Mouse (Mus musculus) G1E-ER4 (cell line): ENCODE measurements around the gene Cope. TPM values are rescaled to one million over a fixed set of nuclear protein-coding genes. Genes with fewer than 3 reads are reported as not detected.

ENCODE experiments used
- GATA1 ChIP-seq: IDR thresholded peaks from one replicate; pipeline ENCODE4 v1.8.0; 2012; ENCODE audit warnings: low read length, inconsistent platforms
- polyA plus RNA-seq: library from polyadenylated mRNA; stranded (reverse); fragments of >175 nt; gene quantifications from 2 replicates; pipeline ENCODE4 v1.2.3, GENCODE M21; 2012

Cope gene
- polyA plus RNA-seq, 1 experiment = 375 TPM

DNA sequence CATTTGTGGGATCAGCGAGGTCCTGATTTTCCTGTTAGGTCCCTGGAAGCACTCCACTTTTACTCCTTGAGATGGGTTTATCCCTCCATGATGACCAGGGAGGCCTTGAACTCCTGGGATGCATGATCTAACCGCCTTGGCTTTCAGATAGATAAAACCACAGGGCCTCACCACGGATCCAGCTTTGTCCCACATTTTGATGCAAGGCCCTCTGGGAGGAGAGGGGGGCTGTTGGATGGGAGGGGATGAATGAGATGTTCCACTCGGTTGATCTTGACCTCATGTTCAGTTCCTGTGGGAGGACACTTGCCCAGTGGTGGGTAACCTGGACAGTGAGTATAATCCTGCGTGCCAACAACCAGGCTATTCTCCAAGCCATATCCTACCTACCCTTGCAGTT, 17.9 kb upstream of the Cope start:
- TF ChIP-seq GATA1 = no peak

GRCm38 (mm10) chr8:70285304-70285703, 17.0 kb upstream of the Cope start:
- no peak for TF ChIP-seq GATA1

DNA sequence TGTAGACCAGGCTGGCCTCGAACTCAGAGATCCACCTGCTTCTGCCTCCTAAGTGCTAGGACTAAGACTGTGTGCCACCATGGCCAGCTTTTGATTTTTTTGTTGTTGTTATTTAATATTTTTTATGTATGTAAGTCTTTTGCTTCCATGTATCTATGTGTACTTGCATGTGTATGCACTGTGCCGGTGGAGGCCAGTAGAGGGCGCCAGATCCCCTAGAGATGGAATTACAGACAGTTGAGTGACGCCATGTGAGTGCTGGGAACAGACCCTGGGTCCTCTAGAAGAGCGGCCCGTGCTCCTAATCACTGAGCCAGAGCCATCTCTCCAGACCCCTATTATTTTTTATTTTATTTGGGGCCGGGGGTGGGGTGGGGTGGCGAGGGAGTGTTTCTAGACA, 15.6 kb upstream of the Cope start:
- no peak for TF ChIP-seq GATA1

GRCm38 (mm10) chr8:70293988-70294405, 8.3 kb upstream of the Cope start:
- no peak for TF ChIP-seq GATA1

DNA sequence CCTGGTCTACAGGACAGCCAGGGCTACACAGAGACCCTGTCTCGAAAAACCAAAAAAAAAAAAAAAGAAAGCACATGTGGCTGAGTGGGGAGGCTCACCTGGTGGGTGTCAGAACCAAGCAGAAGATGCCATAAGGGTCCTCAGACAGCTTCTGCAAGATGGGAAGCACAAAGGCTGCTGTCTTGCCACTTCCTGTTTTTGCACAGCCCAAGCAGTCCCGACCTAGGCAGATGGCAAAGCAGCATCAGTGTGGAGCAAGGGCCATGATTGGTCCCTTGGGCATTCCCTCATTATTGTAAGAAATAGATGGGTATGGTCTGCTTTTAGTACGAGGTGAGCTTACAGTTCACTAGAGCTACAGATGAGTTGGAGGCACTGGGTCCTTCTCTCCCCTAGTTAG, 1.4 kb upstream of the Cope start:
- no peak for TF ChIP-seq GATA1

GRCm38 (mm10) chr8:70302901-70303300, 583 bp downstream of the Cope start:
- TF ChIP-seq GATA1 = no peak

DNA sequence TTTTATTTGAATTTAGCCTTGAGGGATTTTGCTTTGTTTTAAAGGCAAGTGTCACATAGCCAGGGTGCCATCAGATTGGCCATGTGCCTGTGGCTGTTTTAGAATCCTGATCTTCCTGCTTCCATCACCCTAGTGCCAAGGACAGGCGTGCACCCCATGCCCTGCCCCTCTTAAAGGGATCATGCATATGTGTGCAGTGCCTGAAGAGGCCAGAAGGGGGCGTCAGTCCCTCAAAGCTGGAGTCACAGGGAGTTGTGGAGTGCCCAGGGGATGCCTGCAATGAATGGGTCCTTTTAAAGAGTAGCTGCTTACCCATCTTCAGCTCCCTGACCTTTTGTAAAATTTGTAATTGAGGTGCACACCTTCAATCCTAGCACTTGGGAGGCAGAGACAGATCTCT, 7.0 kb downstream of the Cope start:
- TF ChIP-seq GATA1 = no peak

- no peak for TF ChIP-seq GATA1
Measured at GRCm38 (mm10) chr8:70313399-70313798, 11.1 kb downstream of the Cope start.

DNA sequence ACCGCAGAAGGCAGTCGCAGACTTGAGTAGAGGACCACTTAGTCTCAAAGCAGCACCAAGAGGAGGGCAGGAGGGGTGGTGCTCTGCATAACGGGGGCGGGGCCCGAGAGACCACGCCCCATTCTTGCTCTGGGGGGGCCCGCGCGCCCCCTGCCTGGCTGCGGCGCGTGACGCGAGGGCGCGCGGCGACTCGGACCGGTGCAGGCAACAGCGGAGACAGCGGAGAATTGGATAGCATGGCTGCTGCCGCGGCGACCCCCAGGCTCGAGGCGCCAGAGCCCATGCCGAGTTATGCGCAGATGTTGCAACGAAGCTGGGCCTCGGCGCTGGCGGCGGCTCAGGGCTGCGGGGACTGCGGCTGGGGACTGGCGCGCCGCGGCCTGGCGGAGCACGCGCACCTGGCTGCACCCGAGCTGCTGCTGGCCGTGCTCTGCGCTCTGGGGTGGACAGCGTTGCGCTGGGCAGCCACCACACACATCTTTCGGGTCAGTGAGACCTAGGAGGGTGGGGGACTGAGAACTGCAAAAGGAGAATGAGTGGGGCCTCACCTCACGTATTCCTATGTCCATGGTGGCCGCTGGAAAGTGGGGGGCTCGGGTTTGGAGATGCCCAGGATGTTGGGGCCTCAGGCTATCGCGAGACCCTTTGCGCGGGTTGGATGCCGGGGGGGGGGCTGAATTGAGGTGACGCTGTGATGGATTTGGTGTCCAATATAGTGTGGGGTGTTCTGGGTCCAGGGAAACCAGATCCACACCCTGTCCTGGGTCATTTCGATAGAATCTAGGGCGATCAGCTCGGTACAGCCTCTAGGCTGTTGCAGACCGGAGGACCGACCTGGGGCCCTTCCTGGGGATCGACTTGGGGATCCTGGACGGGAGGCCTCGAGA, 13.5 kb downstream of the Cope start, which contains the start of gene Cers1:
Cers1 (plus strand) TSS at position 152 of the 887 bp plus-strand sequence.
- no peak for TF ChIP-seq GATA1

DNA sequence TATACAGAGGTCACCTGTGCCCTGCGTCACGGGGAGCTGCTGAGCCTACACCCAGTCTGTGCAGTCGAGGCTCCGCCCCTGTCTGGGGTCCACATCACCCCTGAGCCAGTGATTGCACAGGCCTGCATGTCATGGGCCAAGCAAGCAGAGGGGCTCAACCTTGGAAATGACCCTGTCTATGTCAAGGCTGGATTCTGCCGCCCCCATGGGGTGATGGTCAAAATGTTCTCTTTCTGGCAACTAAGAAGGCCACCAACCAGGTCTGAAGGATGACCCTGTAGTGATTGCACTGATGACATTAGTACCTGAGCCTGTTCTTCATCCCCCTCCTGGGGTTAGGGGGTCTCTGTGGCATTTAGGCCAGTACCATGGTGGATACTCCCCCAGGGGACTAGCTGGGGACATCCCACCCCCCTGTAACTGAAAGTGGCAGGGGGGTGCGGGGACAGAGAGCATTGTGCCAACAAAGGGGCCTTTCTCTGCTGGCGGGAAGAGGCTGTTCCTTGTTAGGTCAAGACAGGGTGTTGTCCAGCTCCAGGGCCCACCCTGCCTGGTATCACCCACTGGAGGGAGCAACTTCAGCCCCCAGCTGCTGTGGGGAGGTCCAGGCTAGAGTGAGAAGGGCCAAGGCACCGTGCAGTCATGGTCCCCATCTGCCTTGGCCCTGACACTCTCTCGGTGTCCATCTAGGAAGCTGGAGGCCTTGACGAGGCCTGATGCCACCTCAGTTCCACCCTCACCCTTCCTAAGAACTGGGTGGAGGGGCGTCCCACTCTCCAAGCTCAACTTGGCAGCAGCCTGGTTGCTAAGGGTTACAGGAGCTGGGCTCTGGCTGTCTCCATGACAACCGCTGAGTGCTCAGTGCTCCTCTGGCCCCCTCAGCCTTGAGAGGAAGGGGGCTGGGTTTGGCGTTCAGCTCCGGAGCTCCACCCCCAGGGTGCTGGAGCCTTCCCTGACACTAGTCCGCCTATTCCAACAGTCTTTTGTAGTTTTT, 14.5 kb downstream of the Cope start:
- no peak for TF ChIP-seq GATA1

GRCm38 (mm10) chr8:70317872-70318271, 15.6 kb downstream of the Cope start:
- no peak for TF ChIP-seq GATA1

DNA sequence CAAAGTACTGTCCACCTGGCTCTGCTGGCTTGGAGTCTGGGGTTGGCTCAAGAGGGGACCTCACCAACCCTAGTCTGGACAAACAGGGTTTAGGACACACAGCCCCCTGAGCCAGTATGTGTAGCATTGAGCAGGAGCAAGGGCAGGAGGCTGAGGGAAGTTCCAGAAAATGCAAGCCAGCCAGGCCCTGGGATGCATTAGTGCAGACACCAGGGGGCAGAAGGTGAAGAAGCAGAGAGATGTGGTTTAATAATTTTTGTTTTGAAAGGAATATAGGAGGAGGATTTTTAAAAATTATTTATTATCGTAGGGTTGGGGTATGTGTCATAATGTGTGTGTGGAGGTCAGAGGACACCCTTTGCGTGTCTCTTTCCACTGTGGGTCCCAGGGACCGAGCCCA, 21.4 kb downstream of the Cope start:
- no peak for TF ChIP-seq GATA1

GRCm38 (mm10) chr8:70327512-70327911, 25.2 kb downstream of the Cope start:
- TF ChIP-seq GATA1 = no peak

- TF ChIP-seq GATA1 = no peak
Measured at GRCm38 (mm10) chr8:70329124-70329834, 27.0 kb downstream of the Cope start, which contains the start of gene Gdf1. Gdf1 (plus strand) TSS chr8:70329817.
